Mouse (Mus musculus): ENCODE measurements around the gene Pcolce.

Pcolce gene

GRCm38 (mm10) chr5:137595921-137596320 lies 17.7 kb downstream of the Pcolce start:
- no peak for DNase-seq (ENCODE audit: low read depth, low spot score)

GRCm38 (mm10) chr5:137590507-137590906 lies 23.1 kb downstream of the Pcolce start:
- no peak for DNase-seq (ENCODE audit: low read depth, low spot score)

- peak; percentile 65 for DNase-seq (ENCODE audit: low read depth, low spot score)
These were observed 28.6 kb downstream of the Pcolce start for GRCm38 (mm10) chr5:137584976-137585375.

- no peak for DNase-seq (ENCODE audit: low read depth, low spot score)
These were observed 29.9 kb downstream of the Pcolce start for GRCm38 (mm10) chr5:137583670-137584169.

DNA sequence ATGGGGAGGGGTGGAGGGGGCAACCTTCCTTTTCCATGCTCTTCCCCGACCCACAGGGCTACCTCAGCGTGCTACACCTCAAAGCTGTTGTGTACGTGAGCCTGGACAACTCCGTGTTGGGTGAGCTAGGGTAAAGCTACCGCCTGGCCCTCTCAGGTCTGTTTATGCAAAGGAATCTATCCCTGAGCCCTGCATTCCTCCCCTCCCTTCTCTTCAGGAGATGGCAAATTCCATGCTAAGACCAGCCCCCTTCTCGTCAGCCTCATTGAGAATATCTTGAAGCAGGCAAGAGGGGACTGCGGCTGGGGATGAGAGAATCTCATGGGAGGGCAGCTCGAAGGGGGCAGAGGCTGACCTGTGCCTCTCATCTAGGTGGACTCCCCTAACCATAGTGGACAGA lies 30.9 kb downstream of the Pcolce start:
- no peak for DNase-seq (ENCODE audit: low read depth, low spot score)

DNA sequence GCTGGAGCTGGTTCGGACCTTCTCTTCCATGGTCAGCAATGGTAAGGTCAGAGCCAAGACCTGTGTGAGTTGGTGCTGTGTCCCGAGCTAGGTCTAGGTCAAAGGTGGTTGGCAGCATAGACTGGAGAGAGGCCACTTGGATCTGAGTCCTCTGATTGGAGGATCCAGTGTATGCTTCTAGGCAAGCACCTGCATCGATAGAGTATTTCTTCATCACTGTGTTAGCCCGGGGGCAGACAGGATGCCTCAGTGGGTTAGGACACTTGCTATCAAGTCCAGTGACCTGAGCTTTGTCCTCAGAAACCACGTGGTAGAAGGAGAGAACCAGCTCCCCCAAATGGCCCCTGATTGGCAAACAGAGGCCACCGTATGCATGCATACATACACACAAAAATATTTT lies 33.3 kb downstream of the Pcolce start:
- no peak for DNase-seq (ENCODE audit: low read depth, low spot score)

DNA sequence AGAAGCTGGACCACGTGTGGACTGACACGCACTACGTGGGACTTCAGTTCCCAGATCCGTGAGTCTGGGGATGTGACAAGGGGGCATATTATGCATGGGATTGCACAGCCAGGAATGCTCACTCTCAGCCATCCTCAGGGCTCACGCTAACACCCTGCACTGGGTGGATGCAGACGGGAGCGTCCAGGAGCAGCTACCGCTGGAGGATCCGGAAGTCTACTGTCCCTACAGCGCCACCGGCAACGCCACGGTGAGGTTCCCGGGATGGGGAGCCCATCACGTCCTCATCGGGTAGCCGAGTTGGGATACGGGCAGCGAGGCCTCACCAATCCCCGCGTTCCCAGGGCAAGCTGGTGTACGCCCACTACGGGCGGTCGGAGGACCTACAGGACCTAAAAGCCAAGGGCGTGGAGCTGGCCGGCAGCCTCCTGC lies 39.1 kb downstream of the Pcolce start:
- DNase-seq (ENCODE audit: low read depth, low spot score): no peak

DNA sequence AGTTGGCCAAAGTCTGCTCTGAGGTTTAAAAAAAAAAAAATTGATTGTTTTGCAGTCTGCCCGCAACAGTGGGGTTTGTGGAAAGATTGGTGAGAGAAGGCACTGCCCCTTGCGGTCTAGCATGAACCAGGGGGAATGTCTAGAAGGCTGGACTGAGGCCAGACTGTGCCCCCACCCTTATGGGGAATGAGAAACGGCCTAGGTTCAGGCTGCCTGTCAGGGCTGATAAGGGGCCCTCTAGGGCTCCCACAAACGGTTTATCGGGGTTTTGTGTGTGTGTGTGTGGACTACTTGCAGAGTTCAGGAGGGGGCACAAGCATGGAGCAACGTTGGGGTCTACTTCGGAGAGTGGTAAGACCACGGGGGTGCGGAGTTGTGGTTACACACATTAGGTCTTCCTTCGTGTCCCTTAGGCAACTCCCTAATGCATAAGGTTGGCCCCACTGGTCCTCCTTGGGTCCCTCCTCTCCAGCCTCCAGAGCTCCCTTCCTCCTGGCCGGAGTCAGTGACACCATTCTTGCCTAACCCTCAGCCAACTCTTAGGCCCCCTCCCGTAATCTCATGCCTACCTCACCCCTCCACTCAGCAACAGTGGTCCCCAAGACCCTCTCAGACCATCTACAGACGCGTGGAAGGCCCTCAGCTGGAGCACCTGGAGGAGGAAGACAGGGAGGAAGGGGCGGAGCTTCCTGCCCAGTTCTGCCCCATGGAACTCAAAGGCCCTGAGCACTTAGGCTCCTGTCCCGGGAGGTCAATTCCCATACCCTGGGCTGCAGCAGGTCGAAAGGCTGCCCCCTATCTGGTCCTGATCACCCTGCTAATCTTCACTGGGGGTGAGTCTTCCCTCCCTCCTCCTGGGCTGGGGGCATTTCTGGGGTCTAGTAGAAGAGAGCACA lies 42.6 kb downstream of the Pcolce start:
- no peak for DNase-seq (ENCODE audit: low read depth, low spot score)

DNA sequence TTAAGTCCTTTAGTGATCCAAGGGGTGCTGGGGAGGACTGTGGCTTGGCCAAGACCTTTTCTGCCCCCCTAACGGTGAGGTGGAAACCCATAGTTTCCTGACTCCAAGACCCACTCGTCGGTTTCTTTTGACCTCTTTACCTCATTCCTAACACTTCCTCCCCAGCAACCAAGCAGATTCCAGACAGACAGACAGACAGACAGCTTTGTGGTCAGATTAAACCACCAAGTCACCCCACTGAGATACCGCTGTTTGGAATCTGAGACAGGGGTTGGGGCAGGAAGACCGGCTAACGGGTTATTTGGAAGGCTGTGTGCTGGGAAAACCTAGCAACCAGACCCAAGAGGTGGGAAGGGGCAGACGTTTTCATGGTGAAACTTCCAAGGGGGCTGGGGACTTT lies 43.4 kb downstream of the Pcolce start:
- DNase-seq (ENCODE audit: low read depth, low spot score): peak; percentile 23

DNA sequence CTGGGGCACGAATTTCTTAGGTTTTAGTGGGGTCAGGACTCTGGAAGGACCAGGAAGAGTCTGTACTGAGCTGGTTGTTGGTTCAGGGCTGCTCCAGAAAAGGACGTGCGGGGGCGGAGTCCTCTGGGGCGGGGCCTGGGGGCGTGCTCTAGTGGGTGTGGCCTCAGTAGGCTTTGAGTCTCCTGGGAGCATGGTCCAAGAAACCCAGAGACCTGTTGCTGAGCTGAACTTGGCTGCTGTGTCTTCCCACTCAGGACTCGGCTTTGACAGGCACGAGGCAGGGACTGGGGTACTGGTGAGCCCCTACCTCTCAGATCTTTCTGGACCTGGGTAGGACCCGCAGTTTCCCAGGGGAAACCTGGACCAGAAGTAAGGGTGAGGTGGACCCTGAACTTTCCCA lies 43.9 kb downstream of the Pcolce start, which contains the start of gene Tfr2:
Gene Tfr2 (plus strand): TSS at position 176 of the 400 bp plus-strand sequence.
- DNase-seq (ENCODE audit: low read depth, low spot score): peak; percentile 65

- DNase-seq (ENCODE audit: low read depth, low spot score): no peak
These were observed 44.6 kb downstream of the Pcolce start for GRCm38 (mm10) chr5:137569031-137569430.

GRCm38 (mm10) chr5:137568223-137568798 lies 45.3 kb downstream of the Pcolce start:
- no peak for DNase-seq (ENCODE audit: low read depth, low spot score)

- DNase-seq (ENCODE audit: low read depth, low spot score): no peak
These were observed 47.2 kb downstream of the Pcolce start for GRCm38 (mm10) chr5:137566416-137566815.

GRCm38 (mm10) chr5:137565744-137566143 lies 47.8 kb downstream of the Pcolce start:
- no peak for DNase-seq (ENCODE audit: low read depth, low spot score)

DNA sequence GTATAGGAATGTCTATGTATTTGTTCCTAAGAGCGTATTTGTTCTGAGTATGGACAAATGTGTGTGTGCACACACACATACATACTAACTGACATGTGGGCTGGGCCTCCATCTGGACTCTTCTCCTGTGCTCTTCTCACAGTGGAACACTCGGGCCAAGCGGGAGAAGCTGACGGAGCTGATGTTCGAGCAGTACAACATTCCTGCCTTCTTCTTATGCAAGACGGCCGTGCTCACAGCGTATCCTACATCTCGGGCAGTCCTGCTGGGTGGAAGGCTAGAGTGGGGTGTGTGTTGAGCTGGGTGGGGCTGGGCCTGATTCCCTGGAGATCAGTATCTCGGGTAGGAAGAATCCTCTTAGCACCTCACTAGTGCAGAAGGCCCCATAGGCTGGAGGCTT lies 50.6 kb downstream of the Pcolce start:
- DNase-seq (ENCODE audit: low read depth, low spot score): no peak

DNA sequence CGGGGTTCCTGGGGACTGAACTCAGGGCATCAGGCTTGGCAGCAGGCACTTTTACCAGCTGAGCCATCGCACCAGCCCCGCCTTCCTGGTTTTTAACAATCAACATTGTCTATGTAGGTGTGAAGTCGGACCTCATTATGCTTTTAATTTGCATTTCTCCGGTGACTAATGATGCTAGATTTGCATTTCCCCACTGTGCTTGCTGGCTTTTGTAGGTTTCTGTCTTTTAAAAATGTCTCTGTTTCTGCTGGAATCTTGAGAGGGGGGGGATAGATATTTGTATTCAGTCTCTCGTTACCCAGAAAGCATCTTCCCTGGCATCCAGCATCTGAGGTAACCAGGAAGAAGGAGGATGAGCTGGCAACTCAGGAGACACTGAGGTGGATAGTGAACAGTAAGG lies 52.0 kb downstream of the Pcolce start:
- no peak for DNase-seq (ENCODE audit: low read depth, low spot score)
